Mouse (Mus musculus): ENCODE results near the gene Gm3250.
"Not testable (repeated sequence)": the region's sequence is repeated elsewhere in the genome, so short reads cannot be mapped to it uniquely, and the experiment has no call there.

The Gm3250 gene

DNA sequence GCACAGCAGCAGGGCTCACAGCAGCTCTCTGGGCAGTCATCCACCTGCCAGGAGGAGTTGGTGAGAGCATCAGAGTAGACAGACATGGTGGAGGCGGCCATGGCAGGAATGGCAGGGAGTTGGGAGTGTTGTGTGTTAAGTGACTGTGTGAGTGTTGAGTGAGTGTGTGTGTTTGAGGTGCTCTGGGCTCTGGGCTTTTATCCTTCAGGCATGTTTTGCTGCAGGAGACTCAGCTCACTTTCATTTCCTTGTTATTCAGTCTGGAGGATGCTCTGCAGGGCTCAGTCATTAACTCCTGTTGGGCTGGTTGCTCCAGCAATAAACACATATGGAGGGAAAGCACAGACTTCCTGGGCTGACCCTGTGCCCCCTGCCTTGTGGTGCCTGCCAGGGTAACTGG lies at the start of gene Gm3250:
Gene Gm3250, minus strand, starts transcription at position 101 of the 400 bp plus-strand sequence.
- not testable (repeated sequence) for DNase-seq (ENCODE audit: extremely low read depth, low read depth)

DNA sequence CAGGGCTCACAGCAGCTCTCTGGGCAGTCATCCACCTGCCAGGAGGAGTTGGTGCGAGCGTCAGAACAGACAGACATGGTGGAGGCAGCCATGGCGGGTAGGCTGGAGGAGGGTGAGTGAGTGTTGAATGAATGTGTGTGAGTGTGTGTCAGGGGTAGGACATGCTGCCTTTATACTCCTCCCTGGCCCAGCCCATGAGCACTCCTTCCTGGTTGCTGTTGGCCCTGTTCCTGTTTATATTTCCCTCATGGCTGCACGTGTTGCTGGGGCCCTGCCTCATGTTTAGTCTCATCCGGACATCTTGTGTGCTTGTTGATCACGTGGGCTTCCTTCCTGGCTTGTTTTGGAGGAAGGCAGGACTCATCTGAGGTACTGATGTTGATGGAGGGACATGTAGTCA lies 44.6 kb upstream of the Gm3250 start, which contains the start of gene Krtap10-4:
Gene Krtap10-4, minus strand, starts transcription at position 145 of the 400 bp plus-strand sequence.
- no peak for DNase-seq (ENCODE audit: extremely low read depth, low read depth)

DNA sequence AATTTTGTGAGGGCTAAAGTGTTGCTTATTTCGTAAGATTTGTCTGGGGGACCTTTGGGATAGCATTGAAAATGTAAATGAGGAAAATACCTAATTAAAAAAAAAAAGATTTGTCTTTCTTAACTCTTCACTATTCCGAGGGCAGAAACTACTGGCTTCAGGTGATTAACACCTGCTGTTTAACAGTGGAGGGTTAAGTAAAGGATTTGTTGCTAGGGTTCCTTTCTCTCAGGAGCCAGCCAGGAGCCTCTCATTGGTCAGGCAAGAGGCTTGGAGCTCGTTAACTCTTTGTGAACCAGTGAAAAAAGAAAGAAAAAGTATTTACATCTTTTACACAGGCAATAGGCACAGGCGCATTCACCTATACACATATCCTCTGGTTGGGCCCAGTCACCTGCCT lies 36.9 kb upstream of the Gm3250 start:
- DNase-seq (ENCODE audit: extremely low read depth, low read depth) = no peak

DNA sequence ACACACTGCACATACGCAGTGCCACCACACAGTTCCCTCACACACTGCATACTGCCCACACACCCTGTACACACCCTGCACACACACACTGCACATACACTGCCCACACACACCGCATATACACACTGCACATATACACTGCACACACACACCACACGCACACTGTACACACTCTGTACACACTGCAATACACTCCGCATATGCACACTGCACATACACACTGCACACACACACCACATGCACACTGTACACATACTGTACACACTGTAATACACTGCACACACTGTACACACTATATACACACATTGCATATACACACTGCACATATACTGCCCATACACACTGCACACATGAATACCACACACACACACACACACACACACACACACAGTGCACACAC lies 36.2 kb upstream of the Gm3250 start:
- no peak for DNase-seq (ENCODE audit: extremely low read depth, low read depth)

DNA sequence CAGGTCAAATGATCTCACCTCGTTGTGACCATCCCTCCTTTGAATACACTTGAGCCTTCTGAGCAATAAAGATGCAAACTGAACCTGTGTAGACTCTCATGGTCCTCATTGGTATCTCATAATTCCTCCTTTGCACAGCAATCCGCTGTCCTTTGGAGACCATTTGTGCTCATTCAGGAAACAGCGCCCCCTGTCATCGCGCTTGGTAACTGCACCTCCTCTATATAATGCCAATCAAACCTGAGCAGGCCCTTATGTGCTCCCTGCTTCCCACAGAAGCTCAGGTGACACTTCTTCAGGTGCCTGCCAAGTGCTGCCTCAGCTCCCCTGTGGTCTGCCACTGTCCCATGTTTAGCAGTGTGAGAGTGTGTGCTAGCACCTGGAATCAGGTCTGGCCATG lies 33.2 kb upstream of the Gm3250 start:
- DNase-seq (ENCODE audit: extremely low read depth, low read depth) = no peak

DNA sequence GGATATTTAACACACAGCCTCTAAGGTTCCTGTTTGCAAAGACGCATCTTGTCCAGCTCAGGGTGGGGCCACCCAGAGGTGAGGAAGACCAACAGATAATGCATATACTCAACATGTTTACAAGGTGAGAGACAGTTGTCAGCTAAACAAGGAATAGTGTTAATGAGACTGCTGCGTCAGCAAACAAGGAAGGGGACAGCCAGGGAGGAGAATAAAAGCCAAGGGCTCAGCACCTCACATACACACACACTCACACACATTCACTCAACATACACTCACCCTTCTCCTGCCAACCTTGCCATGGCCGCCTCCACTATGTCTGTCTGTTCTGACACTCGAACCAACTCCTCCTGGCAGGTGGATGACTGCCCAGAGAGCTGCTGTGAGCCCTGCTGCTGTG lies 32.0 kb upstream of the Gm3250 start, which contains the start of gene Gm2696:
Gene Gm2696, plus strand, starts transcription at position 301 of the 400 bp plus-strand sequence.
- no peak for DNase-seq (ENCODE audit: extremely low read depth, low read depth)

DNA sequence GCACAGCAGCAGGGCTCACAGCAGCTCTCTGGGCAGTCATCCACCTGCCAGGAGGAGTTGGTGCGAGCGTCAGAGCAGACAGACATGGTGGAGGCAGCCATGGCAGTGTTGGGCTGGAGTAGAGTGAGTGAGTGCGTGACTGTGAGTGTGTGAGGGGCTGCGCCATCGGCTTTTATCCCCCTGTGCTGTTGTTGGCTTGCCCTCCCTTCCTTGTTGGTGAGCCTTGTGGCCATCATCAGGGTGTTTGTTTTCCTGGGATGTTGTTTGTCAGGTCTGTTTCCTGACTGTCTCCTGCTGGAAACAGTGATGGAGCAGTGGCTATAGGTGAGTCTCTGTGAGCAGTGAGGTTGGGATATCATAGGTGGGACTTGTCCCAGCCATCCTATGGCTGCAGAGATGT lies 29.4 kb upstream of the Gm3250 start, which contains the start of gene Gm9507:
Gene Gm9507, minus strand, starts transcription at position 101 of the 400 bp plus-strand sequence.
- DNase-seq (ENCODE audit: extremely low read depth, low read depth) = no peak

DNA sequence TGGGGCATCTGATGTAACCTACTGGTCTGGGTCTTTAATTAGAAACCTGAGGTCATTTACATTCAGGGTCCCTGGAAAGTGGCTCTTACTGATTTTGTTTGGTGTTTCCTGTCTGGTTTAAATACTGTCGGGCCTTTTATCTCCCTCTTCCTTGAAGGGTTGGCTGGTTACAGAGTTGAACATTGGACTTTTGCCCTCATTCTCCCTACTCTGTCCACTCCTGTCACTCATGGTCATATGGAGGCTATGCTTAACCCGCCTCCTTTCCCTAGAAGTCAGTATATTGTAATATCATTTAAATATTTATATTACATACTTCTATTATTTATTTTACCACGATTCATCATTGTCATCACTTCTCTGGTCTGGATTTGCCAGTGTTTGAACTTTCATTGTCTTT lies 21.8 kb upstream of the Gm3250 start:
- no peak for DNase-seq (ENCODE audit: extremely low read depth, low read depth)

DNA sequence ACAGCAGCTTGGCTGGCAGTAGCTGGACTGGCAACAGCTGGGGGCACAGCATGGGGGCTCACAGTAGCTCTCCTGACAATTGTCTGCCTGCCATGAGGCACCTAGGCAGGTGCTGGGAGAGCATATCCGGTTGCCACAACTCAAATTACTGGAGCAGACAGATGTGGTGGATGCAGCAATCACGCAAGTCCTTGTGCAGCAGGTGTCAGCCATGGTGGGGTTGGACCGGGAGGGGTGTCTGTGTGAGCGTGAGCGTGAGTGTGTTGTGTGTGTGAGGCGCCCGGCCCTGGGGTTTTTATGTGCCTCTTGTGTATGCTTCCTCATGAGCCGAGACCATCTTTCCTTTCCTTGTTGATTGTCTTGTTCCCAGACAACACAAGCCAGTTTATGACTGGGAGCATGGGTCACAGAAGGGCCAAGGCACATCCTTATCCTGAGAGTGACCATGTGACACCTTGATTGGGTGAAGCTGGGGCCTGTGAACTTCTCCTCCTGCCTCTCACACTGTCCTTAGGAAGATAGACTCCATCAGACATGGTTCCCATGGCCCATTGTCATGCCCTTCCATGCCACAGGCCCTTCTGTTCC lies 16.7 kb upstream of the Gm3250 start, which contains the start of gene Gm19668:
Gene Gm19668, minus strand, starts transcription at position 213 of the 588 bp plus-strand sequence.
- no peak for DNase-seq (ENCODE audit: extremely low read depth, low read depth)

DNA sequence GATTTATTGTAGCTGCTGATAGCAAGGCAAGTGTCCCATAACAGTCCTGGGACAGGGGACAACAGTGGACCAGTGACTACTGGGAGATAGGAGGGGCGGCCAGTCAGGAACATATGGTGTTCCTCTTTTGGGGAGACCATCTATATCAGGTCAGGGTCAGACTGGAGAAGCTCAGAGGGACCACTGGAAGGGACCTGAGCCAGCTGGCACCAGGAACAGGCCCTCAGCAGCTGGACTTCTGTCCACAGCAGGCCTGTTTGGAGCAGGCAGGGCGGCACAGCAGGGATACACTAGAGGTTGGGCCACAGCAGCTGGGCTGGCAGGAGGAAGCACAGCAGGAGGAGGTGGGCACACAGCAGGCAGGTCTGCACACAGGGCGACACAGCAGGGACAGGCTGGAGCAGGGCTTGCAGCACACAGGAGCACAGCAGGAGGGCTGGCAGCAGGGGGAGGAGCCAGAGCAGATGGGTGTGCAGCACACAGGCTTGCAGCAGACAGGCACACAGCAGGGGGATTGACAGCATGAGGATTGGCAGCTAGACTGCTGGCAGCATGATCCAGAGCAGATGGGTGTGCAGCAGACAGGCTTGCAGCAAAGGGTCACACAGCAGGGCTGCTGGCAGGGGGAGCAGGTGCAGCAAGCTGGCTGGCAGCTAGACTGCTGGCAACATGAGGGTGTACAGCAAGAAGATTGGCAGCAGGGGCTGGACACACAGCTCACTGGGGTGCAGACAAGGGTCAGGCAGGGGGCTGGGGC lies 16.0 kb upstream of the Gm3250 start:
- not testable (repeated sequence) for DNase-seq (ENCODE audit: extremely low read depth, low read depth)

DNA sequence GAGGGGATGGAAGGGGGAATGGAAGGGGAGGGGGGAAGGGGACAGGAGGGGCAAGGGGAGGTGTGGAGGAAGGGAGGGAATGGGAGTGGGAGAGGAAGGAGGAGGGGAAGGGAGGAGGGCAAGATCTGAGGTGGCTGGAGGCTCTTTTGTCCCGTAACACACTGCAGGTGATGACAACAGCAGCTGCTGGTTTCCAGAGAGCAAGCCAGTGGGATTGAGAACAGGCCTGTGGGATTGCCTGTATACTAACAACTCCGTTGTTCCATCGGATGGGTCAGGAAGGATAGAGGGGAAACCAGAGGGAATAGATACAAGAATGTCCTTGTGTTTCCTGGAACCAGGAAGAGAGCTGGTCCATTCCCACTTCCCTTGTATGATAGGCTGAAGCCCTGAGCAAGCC lies 15.3 kb upstream of the Gm3250 start:
- DNase-seq (ENCODE audit: extremely low read depth, low read depth) = no peak

DNA sequence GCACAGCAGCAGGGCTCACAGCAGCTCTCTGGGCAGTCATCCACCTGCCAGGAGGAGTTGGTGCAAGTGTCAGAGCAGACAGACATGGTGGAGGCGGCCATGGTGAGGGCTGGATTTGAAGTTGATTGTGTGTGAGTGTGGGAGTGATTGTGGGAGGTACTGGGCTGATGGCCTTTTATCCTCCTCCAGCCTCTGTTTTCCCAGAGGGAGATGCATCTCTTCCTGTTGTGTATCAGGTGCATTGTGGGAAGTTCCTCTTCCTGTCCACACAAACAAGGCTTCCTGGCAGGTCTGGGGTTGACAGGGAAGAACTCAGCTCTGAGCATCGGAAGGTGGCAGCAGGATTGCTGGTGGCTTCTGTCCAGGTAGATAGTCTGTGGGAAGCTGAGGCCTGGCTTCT lies 12.6 kb upstream of the Gm3250 start, which contains the start of gene Gm9639:
Gene Gm9639, minus strand, starts transcription at position 101 of the 400 bp plus-strand sequence.
- no peak for DNase-seq (ENCODE audit: extremely low read depth, low read depth)

DNA sequence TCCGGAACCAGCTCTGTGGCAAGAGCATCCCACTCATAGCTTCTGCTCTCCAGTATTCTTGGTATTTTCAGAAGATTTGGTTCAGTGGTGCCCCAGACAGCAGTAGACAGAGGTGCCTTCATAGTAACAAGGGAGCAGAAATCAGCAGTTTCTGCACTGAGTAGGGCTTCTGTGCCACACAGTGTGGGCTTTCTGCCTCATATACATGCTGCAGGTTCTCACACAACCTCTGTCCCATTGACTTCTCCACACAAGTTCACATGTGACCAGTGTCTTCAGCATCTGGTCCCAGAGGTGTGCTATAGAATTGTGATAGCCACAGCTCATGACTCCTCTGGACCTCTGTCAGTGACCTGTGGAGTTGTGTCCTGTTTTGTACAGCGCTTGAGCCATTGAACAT lies 6.3 kb upstream of the Gm3250 start:
- no peak for DNase-seq (ENCODE audit: extremely low read depth, low read depth)

DNA sequence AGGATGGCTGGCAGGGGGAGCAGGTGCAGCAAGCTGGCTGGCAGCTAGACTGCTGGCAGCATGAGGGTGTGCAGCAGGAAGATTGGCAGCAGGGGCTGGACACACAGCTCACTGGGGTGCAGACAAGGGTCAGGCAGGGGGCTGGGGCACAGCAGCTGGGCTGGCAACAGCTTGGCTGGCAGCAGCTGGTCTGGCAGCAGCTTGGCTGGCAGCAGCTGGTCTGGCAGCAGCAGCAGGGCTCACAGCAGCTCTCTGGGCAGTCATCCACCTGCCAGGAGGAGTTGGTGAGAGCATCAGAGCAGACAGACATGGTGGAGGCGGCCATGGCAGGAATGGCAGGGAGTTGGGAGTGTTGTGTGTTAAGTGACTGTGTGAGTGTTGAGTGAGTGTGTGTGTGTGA lies 5.5 kb upstream of the Gm3250 start, which contains the start of gene Gm7137:
Gene Gm7137, minus strand, starts transcription at position 325 of the 400 bp plus-strand sequence.
- DNase-seq (ENCODE audit: extremely low read depth, low read depth) = not testable (repeated sequence)

DNA sequence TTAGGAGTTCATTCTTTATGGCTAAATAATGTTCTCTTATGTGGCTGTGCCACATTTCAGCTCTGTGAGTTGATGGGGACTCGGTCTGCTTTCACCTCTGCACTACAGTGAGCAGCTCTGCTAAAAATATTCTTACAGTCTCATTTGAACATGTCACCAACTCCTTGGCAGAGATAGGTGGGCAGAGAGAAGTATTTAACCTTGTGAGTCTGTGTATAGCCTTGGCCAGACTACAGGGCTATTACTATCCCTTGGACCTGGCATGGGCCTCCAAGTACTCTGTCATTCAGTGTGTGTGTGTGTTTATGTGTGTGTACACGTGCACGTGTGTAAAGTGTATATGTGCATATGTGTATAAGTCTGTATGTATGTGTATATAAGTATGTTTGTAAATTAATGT lies 1.1 kb upstream of the Gm3250 start:
- DNase-seq (ENCODE audit: extremely low read depth, low read depth) = not testable (repeated sequence)

DNA sequence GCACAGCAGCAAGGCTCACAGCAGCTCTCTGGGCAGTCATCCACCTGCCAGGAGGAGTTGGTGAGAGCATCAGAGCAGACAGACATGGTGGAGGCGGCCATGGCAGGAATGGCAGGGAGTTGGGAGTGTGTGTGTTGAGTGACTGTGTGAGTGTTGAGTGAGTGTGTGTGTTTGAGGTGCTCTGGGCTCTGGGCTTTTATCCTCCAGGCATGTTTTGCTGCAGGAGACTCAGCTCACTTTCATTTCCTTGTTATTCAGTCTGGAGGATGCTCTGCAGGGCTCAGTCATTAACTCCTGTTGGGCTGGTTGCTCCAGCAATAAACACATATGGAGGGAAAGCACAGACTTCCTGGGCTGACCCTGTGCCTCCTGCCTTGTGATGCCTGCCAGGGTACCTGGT lies 5.5 kb downstream of the Gm3250 start, which contains the start of gene Gm7138:
Gene Gm7138, minus strand, starts transcription at position 101 of the 400 bp plus-strand sequence.
- not testable (repeated sequence) for DNase-seq (ENCODE audit: extremely low read depth, low read depth)

DNA sequence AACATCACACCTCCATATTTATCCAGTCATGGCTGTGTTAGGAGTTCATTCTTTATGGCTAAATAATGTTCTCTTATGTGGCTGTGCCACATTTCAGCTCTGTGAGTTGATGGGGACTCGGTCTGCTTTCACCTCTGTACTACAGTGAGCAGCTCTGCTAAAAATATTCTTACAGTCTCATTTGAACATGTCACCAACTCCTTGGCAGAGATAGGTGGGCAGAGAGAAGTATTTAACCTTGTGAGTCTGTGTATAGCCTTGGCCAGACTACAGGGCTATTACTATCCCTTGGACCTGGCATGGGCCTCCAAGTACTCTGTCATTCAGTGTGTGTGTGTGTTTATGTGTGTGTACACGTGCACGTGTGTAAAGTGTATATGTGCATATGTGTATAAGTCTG lies 10.2 kb downstream of the Gm3250 start:
- DNase-seq (ENCODE audit: extremely low read depth, low read depth) = not testable (repeated sequence)

DNA sequence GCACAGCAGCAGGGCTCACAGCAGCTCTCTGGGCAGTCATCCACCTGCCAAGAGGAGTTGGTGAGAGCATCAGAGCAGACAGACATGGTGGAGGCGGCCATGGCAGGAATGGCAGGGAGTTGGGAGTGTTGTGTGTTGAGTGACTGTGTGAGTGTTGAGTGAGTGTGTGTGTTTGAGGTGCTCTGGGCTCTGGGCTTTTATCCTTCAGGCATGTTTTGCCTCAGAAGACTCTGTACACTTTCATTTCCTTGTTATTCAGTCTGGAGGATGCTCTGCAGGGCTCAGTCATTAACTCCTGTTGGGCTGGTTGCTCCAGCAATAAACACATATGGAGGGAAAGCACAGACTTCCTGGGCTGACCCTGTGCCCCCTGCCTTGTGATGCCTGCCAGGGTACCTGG lies 11.1 kb downstream of the Gm3250 start, which contains the start of gene Gm3238:
Gene Gm3238, minus strand, starts transcription at position 101 of the 400 bp plus-strand sequence.
- not testable (repeated sequence) for DNase-seq (ENCODE audit: extremely low read depth, low read depth)

DNA sequence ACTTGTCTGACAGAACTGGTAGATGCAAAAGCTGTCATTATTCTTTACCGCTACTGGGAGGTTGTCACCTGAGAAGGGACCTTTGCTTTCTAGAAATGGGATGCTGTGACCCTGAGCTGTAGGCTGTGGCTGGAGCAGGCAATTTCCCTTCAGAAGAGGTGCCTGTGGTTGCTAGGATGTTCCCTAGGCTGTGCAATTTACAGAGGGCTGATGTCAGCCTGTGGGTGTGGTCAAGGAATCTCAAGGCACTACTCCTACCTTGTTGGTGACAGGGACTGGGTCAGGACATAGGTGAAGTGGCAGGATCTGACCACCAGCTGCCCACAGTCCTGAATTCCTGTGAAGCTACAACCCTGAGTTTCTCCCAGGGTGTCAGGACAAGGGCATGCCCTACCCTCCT lies 12.6 kb downstream of the Gm3250 start:
- DNase-seq (ENCODE audit: extremely low read depth, low read depth) = no peak

DNA sequence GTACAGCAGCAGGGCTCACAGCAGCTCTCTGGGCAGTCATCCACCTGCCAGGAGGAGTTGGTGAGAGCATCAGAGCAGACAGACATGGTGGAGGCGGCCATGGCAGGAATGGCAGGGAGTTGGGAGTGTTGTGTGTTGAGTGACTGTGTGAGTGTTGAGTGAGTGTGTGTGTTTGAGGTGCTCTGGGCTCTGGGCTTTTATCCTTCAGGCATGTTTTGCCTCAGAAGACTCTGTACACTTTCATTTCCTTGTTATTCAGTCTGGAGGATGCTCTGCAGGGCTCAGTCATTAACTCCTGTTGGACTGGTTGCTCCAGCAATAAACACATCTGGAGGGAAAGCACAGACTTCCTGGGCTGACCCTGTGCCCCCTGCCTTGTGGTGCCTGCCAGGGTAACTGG lies 22.8 kb downstream of the Gm3250 start, which contains the start of gene Gm3233:
Gene Gm3233, minus strand, starts transcription at position 101 of the 400 bp plus-strand sequence.
- DNase-seq (ENCODE audit: extremely low read depth, low read depth) = not testable (repeated sequence)

DNA sequence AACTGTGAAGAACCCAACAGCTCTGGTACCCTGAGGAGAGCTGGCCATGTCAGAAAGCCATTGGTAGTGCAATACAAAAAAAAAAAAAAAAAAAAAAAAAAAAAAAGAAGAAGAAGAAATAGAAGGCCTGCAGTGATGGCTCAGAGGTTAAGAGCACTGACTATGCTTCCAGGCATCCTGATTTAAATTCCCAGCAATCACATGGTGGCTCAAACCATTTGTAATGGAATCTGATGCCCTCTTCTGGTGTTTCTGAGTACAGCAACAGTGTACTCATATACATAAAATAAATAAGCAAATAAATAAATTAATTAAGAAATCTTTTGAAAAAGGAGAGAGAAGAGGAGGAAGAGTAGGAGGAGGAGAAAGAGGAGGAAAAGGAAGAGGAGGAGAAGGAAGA lies 28.9 kb downstream of the Gm3250 start:
- no peak for DNase-seq (ENCODE audit: extremely low read depth, low read depth)

DNA sequence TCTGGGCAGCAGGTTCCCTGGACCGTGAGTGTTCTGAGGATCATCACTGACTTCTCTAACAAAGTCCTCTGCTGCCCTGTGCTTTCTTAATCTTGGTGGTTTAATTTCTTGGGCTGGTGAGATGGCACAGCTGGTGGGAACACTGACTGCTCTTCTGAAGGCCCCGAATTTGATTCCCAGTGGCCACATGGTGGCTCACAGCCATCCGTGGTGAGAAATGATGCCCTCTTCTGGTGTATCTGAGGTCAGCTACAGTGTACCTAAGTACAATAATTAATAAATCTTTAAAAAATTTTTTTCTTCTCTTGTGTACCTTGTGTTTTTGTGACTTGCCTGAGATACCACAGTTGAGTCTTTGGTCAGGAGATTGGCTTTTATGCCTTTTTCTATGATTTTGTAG lies 30.0 kb downstream of the Gm3250 start:
- not testable (repeated sequence) for DNase-seq (ENCODE audit: extremely low read depth, low read depth)
